Mouse (Mus musculus) CH12.LX (cell line): ENCODE measurements around the gene Khk. TPM values are rescaled to one million over a fixed set of nuclear protein-coding genes. Genes with fewer than 3 reads are reported as not detected.

Experiments
- DNase-seq: peaks from one replicate; pipeline ENCODE4 v3.0.0-alpha.2; 2013; ENCODE audit errors: extremely low read depth
- H3K27ac ChIP-seq: 2 replicates; pipeline ENCODE4 v1.5.1; 2012; ENCODE audit warnings: low read depth, mild to moderate bottlenecking, control low read depth, moderate library complexity; ENCODE audit not compliant: insufficient read depth
- H3K27me3 ChIP-seq: replicated peaks from 2 replicates; pipeline ENCODE3; 2012; ENCODE audit warnings: inconsistent platforms
- H3K36me3 ChIP-seq, 2 experiments: replicated peaks in 1 of 2; 2 replicates each; pipeline versions ENCODE3 to v1.6.1; 2012; ENCODE audit warnings: inconsistent platforms in 1 of 2, low read length in 1 of 2, mild to moderate bottlenecking in 1 of 2, mixed read lengths in 1 of 2, moderate library complexity in 1 of 2; ENCODE audit not compliant: control insufficient read depth in 1 of 2, insufficient read depth in 1 of 2
- H3K4me1 ChIP-seq, 2 experiments: 2 replicates each; pipeline ENCODE4 v1.6.1; 2012; ENCODE audit warnings: inconsistent platforms in 1 of 2, moderate library complexity in 1 of 2; ENCODE audit not compliant: insufficient read depth in 2 of 2, control insufficient read depth in 1 of 2
- H3K4me2 ChIP-seq: 2 replicates; pipeline ENCODE4 v1.6.1; 2012; ENCODE audit warnings: low read depth, mild to moderate bottlenecking, control low read depth; ENCODE audit not compliant: poor library complexity, insufficient read depth, severe bottlenecking
- H3K4me3 ChIP-seq, 3 experiments: fragments of 150-350 bp in 1 of 3; sonication (generic) in 1 of 3; replicated peaks in 1 of 3; 2 replicates each; pipeline versions ENCODE3 to v1.5.1; 2011 to 2012; ENCODE audit warnings: low read depth in 2 of 3, low read length in 2 of 3, mild to moderate bottlenecking in 2 of 3, moderate library complexity in 2 of 3, control low read depth in 1 of 3, improper control_type of control experiment in 1 of 3, inconsistent platforms in 1 of 3, mixed read lengths in 1 of 3; ENCODE audit not compliant: poor library complexity in 1 of 3
- H3K79me2 ChIP-seq: replicated peaks from 2 replicates; pipeline ENCODE4 v1.6.1; 2012; ENCODE audit warnings: mild to moderate bottlenecking, moderate library complexity; ENCODE audit not compliant: control insufficient read depth, poor library complexity, insufficient read depth, severe bottlenecking; ENCODE audit errors: extremely low read depth
- H3K9ac ChIP-seq: 2 replicates; pipeline ENCODE4 v1.6.1; 2012; ENCODE audit warnings: low read depth, mild to moderate bottlenecking, control low read depth, moderate library complexity; ENCODE audit not compliant: insufficient read depth
- H3K9me3 ChIP-seq: replicated peaks from 2 replicates; pipeline ENCODE3; 2012; ENCODE audit warnings: low read length, inconsistent platforms, mixed read lengths
- BHLHE40 ChIP-seq: IDR thresholded peaks from 2 replicates; pipeline ENCODE4 v1.6.1; 2011; ENCODE audit warnings: mild to moderate bottlenecking, low read depth, low read length, improper control_type of control experiment
- CHD1 ChIP-seq: IDR thresholded peaks from 2 replicates; pipeline ENCODE4 v1.6.1; 2012; ENCODE audit warnings: low read depth, low read length, improper control_type of control experiment, inconsistent platforms
- CHD2 ChIP-seq: IDR thresholded peaks from 2 replicates; pipeline ENCODE4 v1.6.1; 2011; ENCODE audit warnings: low read length, improper control_type of control experiment
- CTCF ChIP-seq, 2 experiments: IDR thresholded peaks in 1 of 2; conservative IDR thresholded peaks in 1 of 2; 2 replicates each; pipeline ENCODE4 v1.5.1; 2011 to 2012; ENCODE audit warnings: low read depth in 2 of 2, low read length in 2 of 2, improper control_type of control experiment in 1 of 2, inconsistent platforms in 1 of 2, mild to moderate bottlenecking in 1 of 2, moderate library complexity in 1 of 2
- E2F4 ChIP-seq: IDR thresholded peaks from 2 replicates; pipeline ENCODE4 v1.6.1; 2011; ENCODE audit warnings: low read depth, low read length, improper control_type of control experiment; ENCODE audit not compliant: insufficient replicate concordance
- ELF1 ChIP-seq: IDR thresholded peaks from 2 replicates; pipeline ENCODE4 v1.6.1; 2014; ENCODE audit warnings: low read depth, mild to moderate bottlenecking, inconsistent platforms, low read length, improper control_type of control experiment
- EP300 ChIP-seq: IDR thresholded peaks from 2 replicates; pipeline ENCODE4 v1.6.1; 2011; ENCODE audit warnings: low read length, improper control_type of control experiment
- GABPA ChIP-seq: IDR thresholded peaks from 2 replicates; pipeline ENCODE4 v1.6.1; 2012; ENCODE audit warnings: low read depth, low read length, improper control_type of control experiment, inconsistent platforms; ENCODE audit not compliant: insufficient replicate concordance
- HCFC1 ChIP-seq: IDR thresholded peaks from 2 replicates; pipeline ENCODE4 v1.6.1; 2012; ENCODE audit warnings: low read depth, mild to moderate bottlenecking, inconsistent platforms, low read length, improper control_type of control experiment
- JUN ChIP-seq: IDR thresholded peaks from 2 replicates; pipeline ENCODE4 v1.6.1; 2011; ENCODE audit warnings: low read depth, mild to moderate bottlenecking, low read length, improper control_type of control experiment, moderate library complexity; ENCODE audit not compliant: insufficient read depth
- JUND ChIP-seq: conservative IDR thresholded peaks from 2 replicates; pipeline ENCODE4 v1.6.1; 2011; ENCODE audit warnings: low read depth, low read length, improper control_type of control experiment
- KAT2A ChIP-seq: IDR thresholded peaks from 2 replicates; pipeline ENCODE4 v1.6.1; 2012; ENCODE audit warnings: low read length, improper control_type of control experiment, inconsistent platforms; ENCODE audit not compliant: insufficient replicate concordance
- MAFK ChIP-seq: IDR thresholded peaks from 2 replicates; pipeline ENCODE4 v1.6.1; 2011; ENCODE audit warnings: low read length, improper control_type of control experiment; ENCODE audit not compliant: insufficient replicate concordance
- MAZ ChIP-seq: IDR thresholded peaks from 2 replicates; pipeline ENCODE4 v1.6.1; 2012; ENCODE audit warnings: low read depth, mild to moderate bottlenecking, inconsistent platforms, low read length, improper control_type of control experiment, moderate library complexity
- MXI1 ChIP-seq: IDR thresholded peaks from 2 replicates; pipeline ENCODE4 v1.6.1; 2011; ENCODE audit warnings: mild to moderate bottlenecking, low read depth, low read length, improper control_type of control experiment
- MYC ChIP-seq: IDR thresholded peaks from 2 replicates; pipeline ENCODE4 v1.6.1; 2011; ENCODE audit warnings: low read depth, mild to moderate bottlenecking, improper control_type of control experiment, low read length
- NELFE ChIP-seq: IDR thresholded peaks from 2 replicates; pipeline ENCODE4 v1.6.1; 2011; ENCODE audit warnings: low read depth, low read length, improper control_type of control experiment
- PAX5 ChIP-seq: IDR thresholded peaks from 2 replicates; pipeline ENCODE4 v1.6.1; 2012; ENCODE audit warnings: low read length, inconsistent platforms, mixed read lengths
- POLR2A ChIP-seq: IDR thresholded peaks from 2 replicates; pipeline ENCODE4 v1.6.1; 2011; ENCODE audit warnings: low read depth, mild to moderate bottlenecking, improper control_type of control experiment, low read length
- POLR2AphosphoS2 ChIP-seq: IDR thresholded peaks from 2 replicates; pipeline ENCODE4 v1.6.1; 2011; ENCODE audit warnings: low read depth, low read length, improper control_type of control experiment
- RAD21 ChIP-seq: IDR thresholded peaks from 2 replicates; pipeline ENCODE4 v1.6.1; 2011; ENCODE audit warnings: low read depth, mild to moderate bottlenecking, low read length, improper control_type of control experiment, moderate library complexity
- SIN3A ChIP-seq: IDR thresholded peaks from 2 replicates; pipeline ENCODE4 v1.6.1; 2012; ENCODE audit warnings: low read length, improper control_type of control experiment, inconsistent platforms
- SMC3 ChIP-seq: IDR thresholded peaks from 2 replicates; pipeline ENCODE4 v1.6.1; 2011; ENCODE audit warnings: low read depth, low read length, improper control_type of control experiment
- TBP ChIP-seq: conservative IDR thresholded peaks from 2 replicates; pipeline ENCODE4 v1.6.1; 2011; ENCODE audit warnings: low read depth, low read length, improper control_type of control experiment
- TCF12 ChIP-seq: IDR thresholded peaks from 2 replicates; pipeline ENCODE4 v1.6.1; 2014; ENCODE audit warnings: low read depth, mild to moderate bottlenecking, inconsistent platforms, low read length, improper control_type of control experiment
- USF1 ChIP-seq: IDR thresholded peaks from 2 replicates; pipeline ENCODE4 v1.6.1; 2014; ENCODE audit warnings: low read depth, mild to moderate bottlenecking, inconsistent platforms, low read length, improper control_type of control experiment
- USF2 ChIP-seq: conservative IDR thresholded peaks from 2 replicates; pipeline ENCODE4 v1.6.1; 2011; ENCODE audit warnings: low read depth, low read length, improper control_type of control experiment
- ZC3H11A ChIP-seq: IDR thresholded peaks from 2 replicates; pipeline ENCODE4 v1.6.1; 2012; ENCODE audit warnings: low read depth, mild to moderate bottlenecking, inconsistent platforms, low read length, improper control_type of control experiment
- ZKSCAN1 ChIP-seq: IDR thresholded peaks from 2 replicates; pipeline ENCODE4 v1.6.1; 2012; ENCODE audit warnings: low read depth, inconsistent platforms, low read length, improper control_type of control experiment, borderline replicate concordance
- ZMIZ1 ChIP-seq: IDR thresholded peaks from 2 replicates; pipeline ENCODE4 v1.6.1; 2012; ENCODE audit warnings: low read depth, mild to moderate bottlenecking, inconsistent platforms, low read length, improper control_type of control experiment
- ZNF384 ChIP-seq: IDR thresholded peaks from 2 replicates; pipeline ENCODE4 v1.6.1; 2012; ENCODE audit warnings: low read depth, low read length, improper control_type of control experiment, inconsistent platforms
- dilution Hi-C: fragments of 300-500 bp; cut with MboI; formaldehyde crosslinking; loops from 2 replicates; pipeline ENCODE4 v1.14.3; 2020; ENCODE audit warnings: low sequenced_read_pairs; ENCODE audit not compliant: extremely low pct_unique_long_range_greater_than_20kb, extremely low pct_ligation_motif_present
- in situ Hi-C: fragments of 300-500 bp; cut with MboI; formaldehyde crosslinking; loops from 3 replicates; pipeline ENCODE4 v1.14.3; 2019; ENCODE audit warnings: low sequenced_read_pairs, low pct_ligation_motif_present, low pct_unique_long_range_greater_than_20kb, mixed read lengths
- polyA plus RNA-seq: library from polyadenylated mRNA; unstranded; fragments of >175 nt; gene quantifications from 2 replicates; pipeline ENCODE4 v1.2.1, GENCODE M21; 2012; ENCODE audit warnings: low read depth; ENCODE audit not compliant: insufficient read length
- total RNA-seq, 2 experiments: library from RNA; depleted of rRNA; stranded (reverse); fragments of 300-350 nt in 1 of 2; fragments of >200 nt in 1 of 2; gene quantifications; 2 replicates each; pipeline ENCODE4 v1.2.3; 2012 to 2014

Gene Khk
- total and polyA plus RNA-seq, 3 experiments: 2.5 to 5.7 (median 3.7) TPM

DNA sequence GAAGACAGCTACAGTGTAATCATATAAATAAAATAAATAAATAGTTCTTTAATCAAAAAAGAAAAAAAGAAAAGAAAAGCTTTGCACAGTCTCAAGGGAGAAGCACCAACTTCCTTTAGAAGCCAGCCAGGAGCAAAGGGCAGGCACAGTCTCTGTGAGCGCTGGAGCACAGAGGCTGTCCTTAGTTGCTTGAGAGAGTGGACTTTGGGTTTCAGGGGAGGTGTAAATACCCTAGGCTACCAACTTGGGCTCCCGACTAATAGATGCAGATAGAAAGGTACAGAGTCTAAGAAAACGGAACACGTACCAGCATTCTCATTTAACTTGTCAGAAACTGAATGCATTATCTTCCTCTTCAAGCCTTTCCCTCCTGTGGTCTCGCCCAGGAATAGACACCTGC lies 27.4 kb downstream of the Khk start:
- no peak overlapping the region for H3K4me2 ChIP-seq
- no peak for TF ChIP-seq SMC3
- no peak for TF ChIP-seq MAZ
- no peak for TF ChIP-seq CHD2
- TF ChIP-seq EP300: no peak
- TF ChIP-seq POLR2AphosphoS2: no peak
- no peak for TF ChIP-seq USF1
- TF ChIP-seq GABPA: no peak
- no peak for TF ChIP-seq USF2
- TF ChIP-seq ZKSCAN1: no peak
- TF ChIP-seq ZMIZ1: no peak
- no peak for TF ChIP-seq MXI1
- TF ChIP-seq JUND: no peak
- no peak for DNase-seq

DNA sequence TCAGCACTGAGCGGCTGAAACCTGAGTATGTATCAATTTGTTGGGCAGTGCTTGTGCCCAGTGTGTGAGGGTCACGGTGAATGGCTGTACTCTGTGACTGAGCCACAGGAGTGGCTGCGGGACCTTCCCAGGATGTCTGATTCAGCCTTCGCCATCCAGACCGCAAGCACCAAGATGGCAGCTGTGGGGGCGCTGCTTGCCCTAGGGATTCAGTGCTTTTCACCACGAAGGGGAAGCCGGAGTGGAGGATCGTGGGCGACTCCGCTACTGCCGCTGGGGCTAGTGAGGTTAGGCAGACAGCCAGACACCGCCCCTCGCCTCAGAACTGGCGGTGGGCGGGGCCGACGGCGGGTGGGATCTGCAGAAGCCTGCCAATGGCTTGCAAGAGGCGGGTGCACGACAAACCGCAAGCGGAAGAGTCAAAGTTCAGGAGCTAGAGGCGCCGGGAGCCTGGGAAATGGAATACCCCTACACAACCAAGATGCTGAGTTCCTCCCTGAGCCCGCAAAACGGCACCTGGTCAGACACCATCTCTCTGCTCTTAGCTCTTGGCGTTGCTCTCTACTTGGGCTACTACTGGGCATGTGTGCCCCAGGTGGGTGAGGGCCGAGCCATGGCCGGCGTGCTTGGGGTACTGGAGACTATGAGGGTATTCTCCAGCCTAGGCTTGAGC lies 28.6 kb downstream of the Khk start:
- H3K4me2 ChIP-seq: peak overlapping the region; percentile 52
- H3K9me3 ChIP-seq: no peaks in the 10 kb centered on the region
- H3K4me3 ChIP-seq: peak overlapping the region; percentile 64 to 75 (median 71)
- in situ Hi-C loops (no loop called here), dilution Hi-C loops (no loop called here)
- H3K4me1 ChIP-seq: peaks cover 2 to 24% of the 10 kb centered on the region in 2 experiments; a peak in 3 of 4 replicates
- peaks cover 24 to 33% of the 10 kb centered on the region in 2 experiments for H3K36me3 ChIP-seq
- peak overlapping the region; percentile 23; the same call in 1 of the 2 replicates for H3K9ac ChIP-seq
- peak; percentile 87 for DNase-seq
- H3K79me2 ChIP-seq: no peaks in the 10 kb centered on the region
- no peak overlapping the region for H3K27ac ChIP-seq
- H3K27me3 ChIP-seq: peaks cover 10% of the 10 kb centered on the region
- TF ChIP-seq TCF12: peak; percentile 40; the same call in 1 of the 2 replicates
- no peak for TF ChIP-seq ZC3H11A
- TF ChIP-seq JUND: no peak
- TF ChIP-seq ZMIZ1: no peak
- TF ChIP-seq RAD21: no peak
- no peak for TF ChIP-seq PAX5
- TF ChIP-seq ELF1: peak; percentile 66
- peak; percentile 51; the same call in 1 of the 2 replicates for TF ChIP-seq NELFE
- TF ChIP-seq MYC: no peak
- no peak for TF ChIP-seq ZNF384
- peak; percentile 48 for TF ChIP-seq HCFC1
- TF ChIP-seq USF2: no peak
- TF ChIP-seq BHLHE40: peak; percentile 24; the same call in 1 of the 2 replicates
- 0 out of 2 replicates have a peak, but pooled peaks have one; percentile 36 for TF ChIP-seq KAT2A
- peak; percentile 16; the same call in 1 of the 2 replicates for TF ChIP-seq CHD2
- TF ChIP-seq CTCF (conservative IDR thresholded peaks at IDR 0.05 in 1 of 2, IDR thresholded peaks at IDR 0.05 in 1 of 2; ENCODE audit: low read depth in 2 of 2, low read length in 2 of 2): no peak
- peak; percentile 72 for TF ChIP-seq POLR2A
- TF ChIP-seq E2F4: no peak
- no peak for TF ChIP-seq EP300
- no peak for TF ChIP-seq JUN
- TF ChIP-seq CHD1: no peak
- TF ChIP-seq MAFK: no peak
- TF ChIP-seq TBP: no peak
- TF ChIP-seq MXI1: no peak; the same call in 1 of the 2 replicates
- TF ChIP-seq SIN3A: peak; percentile 48; the same call in 1 of the 2 replicates
- no peak for TF ChIP-seq SMC3
- no peak for TF ChIP-seq POLR2AphosphoS2

More for the DNA sequence above, 27.4 kb downstream of the Khk start:
- peaks cover 12 to 21% of the 10 kb centered on the region in 2 experiments for H3K36me3 ChIP-seq
- no peak overlapping the region for H3K4me3 ChIP-seq
- H3K27ac ChIP-seq: no peak overlapping the region
- H3K9me3 ChIP-seq: no peaks in the 10 kb centered on the region
- H3K4me1 ChIP-seq: peaks cover 2 to 24% of the 10 kb centered on the region in 2 experiments; a peak in 3 of 4 replicates
- H3K27me3 ChIP-seq: peaks cover 10% of the 10 kb centered on the region
- in situ Hi-C loops (no loop called here), dilution Hi-C loops (no loop called here)
- no peaks in the 10 kb centered on the region for H3K79me2 ChIP-seq
- H3K9ac ChIP-seq: no peak overlapping the region
